Mouse (Mus musculus): ENCODE data around the gene Epb41l3. TPM values are rescaled to one million over a fixed set of nuclear protein-coding genes. Genes with fewer than 3 reads are reported as not detected.
"Not testable (repeated sequence)": the region's sequence is repeated elsewhere in the genome, so short reads cannot be mapped to it uniquely, and the experiment has no call there.

The Epb41l3 gene
- polyA plus RNA-seq, 1 experiment from 2014 or later = 16.6 TPM

- no peak for TF ChIP-seq EP300 (optimal IDR thresholded peaks at IDR 0.05)
- no peak for TF ChIP-seq CTCF (IDR thresholded peaks at IDR 0.05; ENCODE audit: low read depth)
- DNase-seq (ENCODE audit: low spot score) = no peak
- Histone ChIP-seq H3K4me1 (replicated peaks; ENCODE audit: control insufficient read depth, insufficient read depth) (no peaks in the 10 kb centered on the region), H3K9me3 (ENCODE audit: control insufficient read depth, low read length) (no peaks in the 10 kb centered on the region), H3K9ac (ENCODE audit: low read length) (no peak overlapping the region), H3K4me3 (ENCODE audit: low read depth, low read length) (no peak overlapping the region), H3K4me2 (replicated peaks; ENCODE audit: low read depth) (no peak overlapping the region), H3K27me3 (ENCODE audit: control insufficient read depth, insufficient read depth, low read length) (no peaks in the 10 kb centered on the region), H3K36me3 (ENCODE audit: control insufficient read depth, insufficient read depth, low read length) (no peaks in the 10 kb centered on the region), H3K27ac (replicated peaks) (no peak overlapping the region)
- 72% methylated on average over 8 of the region's 8 CpGs for WGBS
- no peak for ATAC-seq (ENCODE audit: low FRiP score, low TSS enrichment)
These were observed 43.7 kb downstream of the Epb41l3 start for GRCm38 (mm10) chr17:69119183-69119582.

DNA sequence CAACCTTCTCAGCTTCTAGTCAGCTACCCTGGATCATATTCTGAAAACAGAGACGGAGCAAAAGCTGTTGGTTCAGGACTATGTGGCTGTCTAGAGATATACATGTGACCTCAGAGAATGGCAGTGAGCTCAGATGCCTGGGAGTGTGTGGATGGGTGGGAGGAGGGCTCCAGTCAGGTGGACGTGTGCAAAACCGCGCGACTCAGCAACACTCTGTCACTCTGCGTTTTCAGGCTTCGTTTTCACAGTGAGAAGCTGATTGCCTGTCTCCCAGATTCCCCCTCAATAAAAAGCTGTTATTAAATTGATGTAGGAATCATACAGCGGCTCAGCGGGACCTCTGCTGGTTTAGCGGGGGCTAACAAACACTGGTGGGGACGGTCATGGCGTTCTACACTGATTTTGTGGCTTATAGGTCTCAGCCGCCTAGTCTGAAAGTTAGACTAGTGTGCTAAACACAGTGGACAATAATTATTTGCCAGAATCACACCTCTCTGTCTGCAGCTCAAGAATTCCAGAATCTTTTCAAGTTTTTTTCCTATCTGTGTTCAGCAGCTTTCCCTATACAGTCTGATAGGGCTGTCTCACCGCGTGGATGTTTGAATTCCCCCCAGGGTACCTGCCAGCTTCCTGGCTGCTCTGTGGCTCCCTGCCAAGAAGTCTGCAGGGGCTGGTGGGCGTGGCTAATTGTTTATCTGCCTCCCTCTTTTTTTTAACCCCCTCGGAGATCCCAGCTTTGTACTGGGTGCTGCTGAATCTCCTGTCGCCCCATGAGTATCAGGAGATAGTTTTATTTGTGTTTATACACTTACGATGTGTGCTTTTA, 45.3 kb downstream of the Epb41l3 start:
- no peak overlapping the region for H3K9ac ChIP-seq (ENCODE audit: low read length)

GRCm38 (mm10) chr17:69122403-69122802, 46.9 kb downstream of the Epb41l3 start:
- not testable (repeated sequence) for H3K9me3 ChIP-seq (ENCODE audit: control insufficient read depth, low read length); H3K27ac ChIP-seq (replicated peaks); H3K4me1 ChIP-seq (replicated peaks; ENCODE audit: control insufficient read depth, insufficient read depth); H3K4me3 ChIP-seq (ENCODE audit: low read depth, low read length); H3K9ac ChIP-seq (ENCODE audit: low read length); H3K36me3 ChIP-seq (ENCODE audit: control insufficient read depth, insufficient read depth, low read length); H3K27me3 ChIP-seq (ENCODE audit: control insufficient read depth, insufficient read depth, low read length); H3K4me2 ChIP-seq (replicated peaks; ENCODE audit: low read depth)
- TF ChIP-seq CTCF (IDR thresholded peaks at IDR 0.05; ENCODE audit: low read depth) = peak; percentile 16; the same call in 1 of the 2 replicates
- ATAC-seq (ENCODE audit: low FRiP score, low TSS enrichment) (peak; percentile 82), DNase-seq (ENCODE audit: low spot score) (peak; percentile 63)
- 7% methylated on average over 6 of the region's 6 CpGs for whole genome bisulfite sequencing

More for the DNA sequence above, 45.3 kb downstream of the Epb41l3 start:
- ATAC-seq (ENCODE audit: low FRiP score, low TSS enrichment) (peak; percentile 65; the same call in 1 of the 2 replicates), DNase-seq (ENCODE audit: low spot score) (peak; percentile 72)
- Histone ChIP-seq H3K27me3 (ENCODE audit: control insufficient read depth, insufficient read depth, low read length) (no peaks in the 10 kb centered on the region), H3K27ac (replicated peaks) (no peak overlapping the region), H3K4me2 (replicated peaks; ENCODE audit: low read depth) (peak overlapping the region; percentile 45), H3K4me1 (replicated peaks; ENCODE audit: control insufficient read depth, insufficient read depth) (no peaks in the 10 kb centered on the region), H3K36me3 (ENCODE audit: control insufficient read depth, insufficient read depth, low read length) (no peaks in the 10 kb centered on the region), H3K9me3 (ENCODE audit: control insufficient read depth, low read length) (no peaks in the 10 kb centered on the region), H3K4me3 (ENCODE audit: low read depth, low read length) (peak overlapping the region; percentile 23)
- TF ChIP-seq CTCF (IDR thresholded peaks at IDR 0.05; ENCODE audit: low read depth) (0 out of 2 replicates have a peak, but pooled peaks have one; percentile 2), EP300 (optimal IDR thresholded peaks at IDR 0.05) (no peak)
- 2% methylated on average over 19 of the region's 19 CpGs for WGBS

- Histone ChIP-seq H3K4me1 (replicated peaks; ENCODE audit: control insufficient read depth, insufficient read depth) (no peaks in the 10 kb centered on the region), H3K9ac (ENCODE audit: low read length) (no peak overlapping the region), H3K27me3 (ENCODE audit: control insufficient read depth, insufficient read depth, low read length) (no peaks in the 10 kb centered on the region), H3K36me3 (ENCODE audit: control insufficient read depth, insufficient read depth, low read length) (no peaks in the 10 kb centered on the region), H3K4me2 (replicated peaks; ENCODE audit: low read depth) (no peak overlapping the region), H3K4me3 (ENCODE audit: low read depth, low read length) (no peak overlapping the region), H3K27ac (replicated peaks) (no peak overlapping the region), H3K9me3 (ENCODE audit: control insufficient read depth, low read length) (no peaks in the 10 kb centered on the region)
- WGBS = 76% methylated on average over 7 of the region's 7 CpGs
- DNase-seq (ENCODE audit: low spot score) (no peak), ATAC-seq (ENCODE audit: low FRiP score, low TSS enrichment) (no peak)
- TF ChIP-seq CTCF (IDR thresholded peaks at IDR 0.05; ENCODE audit: low read depth) (no peak), EP300 (optimal IDR thresholded peaks at IDR 0.05) (no peak)
These were observed 52.0 kb downstream of the Epb41l3 start for GRCm38 (mm10) chr17:69127436-69127835.

- Histone ChIP-seq H3K27ac (replicated peaks) (no peak overlapping the region), H3K9me3 (ENCODE audit: control insufficient read depth, low read length) (no peaks in the 10 kb centered on the region), H3K27me3 (ENCODE audit: control insufficient read depth, insufficient read depth, low read length) (no peaks in the 10 kb centered on the region), H3K4me1 (replicated peaks; ENCODE audit: control insufficient read depth, insufficient read depth) (no peaks in the 10 kb centered on the region), H3K4me2 (replicated peaks; ENCODE audit: low read depth) (no peak overlapping the region), H3K36me3 (ENCODE audit: control insufficient read depth, insufficient read depth, low read length) (no peaks in the 10 kb centered on the region), H3K4me3 (ENCODE audit: low read depth, low read length) (no peak overlapping the region), H3K9ac (ENCODE audit: low read length) (no peak overlapping the region)
- 35% methylated on average over 5 of the region's 5 CpGs for WGBS
- TF ChIP-seq CTCF (IDR thresholded peaks at IDR 0.05; ENCODE audit: low read depth) (no peak), EP300 (optimal IDR thresholded peaks at IDR 0.05) (no peak)
- DNase-seq (ENCODE audit: low spot score) (no peak), ATAC-seq (ENCODE audit: low FRiP score, low TSS enrichment) (no peak)
These were observed 52.5 kb downstream of the Epb41l3 start for GRCm38 (mm10) chr17:69127981-69128380.

DNA sequence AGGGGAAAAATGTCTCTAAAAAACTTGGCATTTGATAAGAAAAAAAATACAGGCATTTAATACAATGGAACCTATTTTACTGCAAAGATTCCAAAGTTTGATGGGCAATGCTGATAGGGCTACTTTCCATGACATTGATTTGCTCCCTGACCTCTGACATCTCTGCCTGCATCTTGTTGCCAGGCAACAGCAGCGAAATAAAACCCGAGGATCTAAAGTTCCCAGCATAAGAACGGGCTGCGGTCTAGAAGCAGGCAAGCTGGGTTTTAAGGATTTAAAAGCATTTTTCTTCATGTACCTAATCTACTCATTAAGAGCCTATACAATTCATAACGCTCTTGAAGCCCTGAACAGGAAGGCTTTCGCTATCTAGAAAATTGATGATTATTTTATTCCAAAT, 54.0 kb downstream of the Epb41l3 start:
- Histone ChIP-seq H3K4me2 (replicated peaks; ENCODE audit: low read depth) (no peak overlapping the region), H3K27ac (replicated peaks) (no peak overlapping the region)

More for the DNA sequence above, 54.0 kb downstream of the Epb41l3 start:
- DNase-seq (ENCODE audit: low spot score) = no peak
- no peak for ATAC-seq (ENCODE audit: low FRiP score, low TSS enrichment)
- H3K4me3 ChIP-seq (ENCODE audit: low read depth, low read length) = no peak overlapping the region
- H3K36me3 ChIP-seq (ENCODE audit: control insufficient read depth, insufficient read depth, low read length) = no peaks in the 10 kb centered on the region
- H3K9ac ChIP-seq (ENCODE audit: low read length) = no peak overlapping the region
- 36% methylated on average over 6 of the region's 6 CpGs for WGBS
- no peaks in the 10 kb centered on the region for H3K4me1 ChIP-seq (replicated peaks; ENCODE audit: control insufficient read depth, insufficient read depth)
- H3K27me3 ChIP-seq (ENCODE audit: control insufficient read depth, insufficient read depth, low read length) = no peaks in the 10 kb centered on the region
- TF ChIP-seq EP300 (optimal IDR thresholded peaks at IDR 0.05) (no peak), CTCF (IDR thresholded peaks at IDR 0.05; ENCODE audit: low read depth) (no peak)
- no peaks in the 10 kb centered on the region for H3K9me3 ChIP-seq (ENCODE audit: control insufficient read depth, low read length)

Data from stomach, postnatal 0 days (tissue).